Mouse (Mus musculus) thymus, adult 2 months (tissue): ENCODE data around the gene 6030408B16Rik.

Source experiments
- CTCF ChIP-seq: fragments of 200-500 bp; IDR thresholded peaks from 2 replicates; pipeline ENCODE4 v1.5.1; 2012; ENCODE audit warnings: mild to moderate bottlenecking, control low read depth, low read length, moderate library complexity, borderline replicate concordance; ENCODE audit not compliant: control insufficient read depth, poor library complexity, insufficient read depth; ENCODE audit errors: extremely low read depth
- POLR2A ChIP-seq: fragments of 200-500 bp; IDR thresholded peaks from 2 replicates; pipeline ENCODE4 v1.6.1; 2012; ENCODE audit warnings: mild to moderate bottlenecking, low read length, control low read depth, moderate library complexity; ENCODE audit not compliant: control insufficient read depth, poor library complexity, insufficient read depth; ENCODE audit errors: extremely low read depth

DNA sequence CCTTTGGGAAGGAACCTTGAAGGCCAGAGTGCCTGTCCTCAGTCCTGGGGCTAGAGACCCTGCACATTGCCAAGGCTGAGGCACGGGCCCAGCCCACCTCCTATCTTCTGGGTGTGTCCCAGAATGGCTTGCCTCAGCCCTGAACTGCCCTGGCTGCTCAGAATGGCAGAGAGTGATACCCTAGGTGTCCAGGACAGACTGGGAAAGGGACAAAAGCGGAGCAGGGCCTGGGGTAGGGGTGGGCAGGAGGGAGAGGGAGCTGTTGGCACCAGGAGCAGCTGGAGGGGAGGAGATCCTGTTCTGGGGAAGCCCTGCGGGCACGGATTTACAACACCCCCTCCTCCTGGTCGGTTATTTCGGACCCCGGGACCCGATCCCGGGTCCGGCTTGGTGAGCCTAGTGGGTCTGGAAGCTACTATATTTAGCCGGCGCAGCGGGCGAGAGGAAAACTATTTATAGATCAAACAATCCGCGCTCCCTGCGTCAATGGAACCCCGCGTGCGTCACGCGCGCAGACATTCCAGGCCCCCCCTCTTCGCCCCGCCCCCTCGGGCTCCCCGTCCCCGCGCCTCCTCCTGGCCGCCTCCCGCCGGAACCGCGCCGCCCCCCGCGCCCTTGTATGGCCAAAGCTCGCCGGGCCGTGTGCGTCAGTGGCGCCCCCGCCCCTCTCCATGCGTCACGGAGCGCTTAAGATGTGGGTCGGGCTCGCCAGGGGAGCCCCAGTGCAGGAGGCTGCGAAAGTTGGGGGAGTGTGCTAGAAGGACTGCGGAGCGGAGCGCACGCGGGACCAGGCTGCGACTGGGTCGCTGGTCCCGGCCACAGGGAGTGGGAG is 26.7 kb upstream of the 6030408B16Rik start:
- TF ChIP-seq CTCF: no peak
- TF ChIP-seq POLR2A: peak; percentile 72
